Mouse (Mus musculus): ENCODE data around the gene Dscaml1.

Dscaml1 gene

GRCm38 (mm10) chr9:45426456-45426855 is at the start of gene Dscaml1:
Gene Dscaml1, plus strand, starts transcription at chr9:45426628.
- DNase-seq (ENCODE audit: low read depth, low spot score): no peak

- DNase-seq (ENCODE audit: low read depth, low spot score): no peak
Observed at GRCm38 (mm10) chr9:45376883-45377282, 49.5 kb upstream of the Dscaml1 start.

- DNase-seq (ENCODE audit: low read depth, low spot score): no peak
Observed at GRCm38 (mm10) chr9:45380411-45381251, 45.8 kb upstream of the Dscaml1 start.

DNA sequence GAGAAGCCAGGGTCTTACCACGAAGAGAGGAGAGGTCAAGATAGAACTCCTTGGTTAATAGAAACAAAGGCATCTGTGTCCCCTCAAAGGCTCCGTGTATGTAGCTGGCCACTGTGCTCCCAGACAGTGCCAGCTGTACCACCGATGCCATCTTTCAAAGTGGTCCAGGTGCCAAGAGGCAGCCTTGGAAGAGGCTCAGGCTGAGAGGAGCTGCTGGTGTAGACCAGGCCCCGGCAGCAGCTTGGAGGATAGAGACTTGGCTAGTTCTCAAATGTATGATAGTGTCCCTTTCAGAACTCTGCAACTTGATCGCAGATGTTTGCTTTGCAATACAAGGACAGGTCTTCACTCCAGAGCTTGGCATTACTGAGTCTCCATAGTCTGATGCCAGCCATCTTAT is 44.1 kb upstream of the Dscaml1 start:
- no peak for DNase-seq (ENCODE audit: low read depth, low spot score)

DNA sequence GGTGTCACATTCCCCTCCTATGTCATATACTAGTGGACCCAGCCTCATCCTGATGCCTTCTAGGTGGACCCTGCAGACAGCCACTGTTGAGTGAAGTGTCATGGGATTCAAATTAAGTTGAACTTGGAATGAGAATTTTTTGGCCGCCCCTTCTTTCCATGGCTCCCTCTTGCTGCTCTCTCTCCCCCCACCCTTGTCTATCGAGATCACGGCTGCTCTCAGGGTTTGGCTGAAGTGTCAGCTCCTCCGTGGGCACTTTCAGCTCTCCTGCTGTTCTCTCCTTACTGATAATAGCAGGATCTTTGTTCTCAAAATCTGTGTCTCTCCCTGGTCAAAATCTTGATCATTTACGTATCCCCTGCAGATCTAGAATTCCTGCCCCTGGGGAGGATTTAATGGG is 43.6 kb upstream of the Dscaml1 start:
- no peak for DNase-seq (ENCODE audit: low read depth, low spot score)

DNA sequence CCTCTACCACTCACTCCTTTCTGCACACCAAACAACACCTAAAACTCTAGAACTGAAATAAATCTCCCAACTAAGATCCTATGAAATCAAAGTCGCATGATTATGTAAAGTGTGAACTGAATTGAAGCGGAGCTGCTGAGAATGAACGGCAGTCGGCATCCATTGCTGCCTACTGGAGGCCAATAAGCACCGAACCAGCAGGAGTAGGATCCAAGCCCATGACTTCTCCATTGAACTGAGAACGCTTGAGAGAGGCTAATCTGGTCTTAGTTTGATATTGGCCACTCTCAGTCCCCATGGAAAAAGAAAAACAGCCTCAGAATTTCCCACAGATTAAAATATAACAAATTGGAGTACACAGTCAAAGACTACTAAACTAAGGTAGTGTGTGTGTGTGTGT is 42.5 kb upstream of the Dscaml1 start:
- no peak for DNase-seq (ENCODE audit: low read depth, low spot score)

- DNase-seq (ENCODE audit: low read depth, low spot score): no peak
Observed at GRCm38 (mm10) chr9:45386698-45387097, 39.7 kb upstream of the Dscaml1 start.

DNA sequence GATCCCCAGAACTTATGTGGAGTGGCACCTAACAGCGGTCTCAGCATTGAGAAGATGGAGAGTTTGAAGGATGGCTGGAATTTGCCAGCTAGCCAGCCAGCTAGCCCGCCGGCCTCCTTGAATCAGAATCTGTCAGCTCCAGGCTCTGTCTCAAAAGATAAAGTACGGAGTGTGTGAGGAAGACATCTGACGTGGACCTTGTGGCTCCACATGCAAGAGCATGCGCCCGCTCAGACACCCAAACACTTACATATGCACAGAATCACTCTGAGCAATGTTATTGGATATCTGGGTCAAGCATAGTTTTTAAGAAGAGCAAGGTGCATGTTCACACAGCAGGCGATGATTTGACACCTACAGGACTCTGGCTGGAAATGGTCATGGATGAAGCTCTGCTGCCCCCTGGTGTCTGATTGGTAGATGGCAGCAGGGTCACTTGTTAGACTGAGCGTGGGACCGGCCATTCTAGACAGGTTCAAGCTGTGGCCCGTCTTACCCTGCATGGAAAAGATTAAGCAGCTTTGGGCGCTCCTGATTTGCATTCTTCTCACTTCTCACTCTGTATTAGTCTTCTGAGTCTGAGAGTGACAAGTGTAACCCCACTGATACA is 37.9 kb upstream of the Dscaml1 start:
- peak; percentile 91 for DNase-seq (ENCODE audit: low read depth, low spot score)

GRCm38 (mm10) chr9:45389596-45389995 is 36.8 kb upstream of the Dscaml1 start:
- no peak for DNase-seq (ENCODE audit: low read depth, low spot score)

DNA sequence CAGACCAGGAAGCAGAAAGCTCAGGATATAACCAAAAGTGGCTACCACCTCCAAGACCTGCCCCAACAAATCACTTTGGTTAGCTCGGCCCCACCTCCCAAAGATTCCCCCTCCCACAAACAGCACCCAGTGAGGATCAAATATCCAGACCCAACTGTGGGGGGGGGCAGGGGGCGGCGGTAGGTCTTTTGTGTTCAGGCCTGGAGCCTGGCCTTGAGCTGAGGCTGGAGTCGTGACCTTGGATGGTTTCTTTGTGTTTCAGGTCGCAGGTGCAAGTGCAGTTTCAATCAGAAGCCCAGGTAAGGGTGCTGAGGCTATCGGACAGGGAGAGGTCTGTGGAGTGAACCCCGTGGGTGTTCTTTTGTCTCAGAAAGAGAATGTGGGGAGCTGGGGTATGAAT is 35.1 kb upstream of the Dscaml1 start:
- DNase-seq (ENCODE audit: low read depth, low spot score): peak; percentile 84

DNA sequence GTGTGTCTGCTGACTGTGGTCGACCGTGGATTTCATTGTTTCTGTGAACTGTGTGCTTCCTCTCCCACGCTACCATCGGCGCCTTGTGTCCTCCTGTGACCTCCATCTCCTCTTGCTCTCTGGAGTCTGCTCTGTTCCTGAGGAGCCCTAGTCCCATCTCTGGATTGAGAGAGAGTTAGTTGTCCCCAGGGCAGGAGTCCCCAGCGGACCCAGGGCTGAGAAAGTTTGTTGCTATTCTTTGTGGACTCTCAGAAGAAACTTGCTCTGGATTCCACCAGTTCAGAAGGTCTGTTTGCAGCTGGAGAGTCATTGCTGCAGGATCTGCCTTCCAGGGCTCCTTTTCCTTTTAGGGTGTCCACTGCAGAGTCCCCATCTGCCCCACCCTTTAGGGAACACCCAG is 31.2 kb upstream of the Dscaml1 start:
- no peak for DNase-seq (ENCODE audit: low read depth, low spot score)

GRCm38 (mm10) chr9:45395796-45396195 is 30.6 kb upstream of the Dscaml1 start:
- no peak for DNase-seq (ENCODE audit: low read depth, low spot score)

- DNase-seq (ENCODE audit: low read depth, low spot score): peak; percentile 46
Observed at GRCm38 (mm10) chr9:45398336-45398735, 28.1 kb upstream of the Dscaml1 start.

DNA sequence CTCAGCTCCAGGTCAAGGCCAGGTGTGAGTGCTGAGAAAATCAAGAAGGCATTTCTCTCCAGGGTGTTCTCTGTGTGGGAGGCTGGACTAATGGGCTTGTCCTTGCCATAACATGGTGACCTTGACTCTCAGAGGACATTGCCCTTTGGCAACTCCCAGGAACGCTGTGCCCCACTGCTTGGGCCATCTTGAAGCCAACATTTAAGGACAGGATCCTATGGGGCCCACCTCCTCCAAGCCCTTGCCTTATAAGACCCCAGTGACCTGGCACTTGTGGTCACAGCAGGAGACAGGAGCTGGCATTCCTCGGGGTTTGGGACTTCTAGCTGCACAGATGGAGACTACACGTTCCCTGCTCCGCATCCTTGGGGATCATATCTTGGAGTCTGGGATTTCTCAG is 27.0 kb upstream of the Dscaml1 start, which contains the start of gene Fxyd2:
Gene Fxyd2, plus strand, starts transcription at position 236 of the 400 bp plus-strand sequence.
- DNase-seq (ENCODE audit: low read depth, low spot score): no peak

DNA sequence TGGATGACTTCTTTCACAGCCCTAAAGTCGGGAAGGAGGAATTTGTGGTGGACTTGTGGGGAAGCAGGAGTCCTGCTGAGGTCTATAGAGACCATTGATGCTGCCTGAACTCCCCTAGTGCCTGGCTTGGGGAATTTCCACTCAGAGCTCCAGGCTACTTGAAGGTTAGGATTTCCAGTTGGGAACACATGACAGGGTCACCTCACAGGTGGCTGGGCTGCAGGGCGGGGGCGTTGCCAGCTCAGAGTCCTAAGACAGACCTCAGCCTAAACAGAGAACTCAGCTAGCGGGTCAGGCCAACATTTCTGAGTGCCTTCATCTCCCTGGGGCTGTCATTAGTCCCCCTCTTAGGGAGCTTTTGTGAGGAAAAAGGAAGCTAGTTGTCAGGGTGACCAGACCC is 24.6 kb upstream of the Dscaml1 start:
- peak; percentile 48 for DNase-seq (ENCODE audit: low read depth, low spot score)

DNA sequence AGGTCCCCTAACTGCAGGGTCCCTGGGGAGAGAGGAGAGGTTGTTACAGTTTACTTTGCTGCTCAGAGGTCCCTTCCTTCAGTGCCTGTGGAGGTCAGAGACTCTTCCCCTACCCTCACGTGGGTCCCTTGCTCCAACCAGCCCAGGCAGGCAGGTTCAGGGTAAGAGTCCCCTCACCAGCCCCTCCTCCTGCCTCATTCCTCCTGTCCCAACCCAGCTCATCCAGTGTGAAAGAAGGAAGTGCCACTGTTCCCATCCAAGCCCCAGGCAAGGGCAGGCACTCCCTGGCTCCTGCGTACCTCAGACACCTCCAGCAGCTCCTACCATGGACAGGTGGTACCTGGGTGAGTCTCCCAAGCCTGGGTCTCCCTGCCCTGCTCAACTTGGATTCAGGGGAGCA is 23.5 kb upstream of the Dscaml1 start:
- peak; percentile 76 for DNase-seq (ENCODE audit: low read depth, low spot score)

GRCm38 (mm10) chr9:45405694-45406093 is 20.7 kb upstream of the Dscaml1 start:
- DNase-seq (ENCODE audit: low read depth, low spot score): no peak

DNA sequence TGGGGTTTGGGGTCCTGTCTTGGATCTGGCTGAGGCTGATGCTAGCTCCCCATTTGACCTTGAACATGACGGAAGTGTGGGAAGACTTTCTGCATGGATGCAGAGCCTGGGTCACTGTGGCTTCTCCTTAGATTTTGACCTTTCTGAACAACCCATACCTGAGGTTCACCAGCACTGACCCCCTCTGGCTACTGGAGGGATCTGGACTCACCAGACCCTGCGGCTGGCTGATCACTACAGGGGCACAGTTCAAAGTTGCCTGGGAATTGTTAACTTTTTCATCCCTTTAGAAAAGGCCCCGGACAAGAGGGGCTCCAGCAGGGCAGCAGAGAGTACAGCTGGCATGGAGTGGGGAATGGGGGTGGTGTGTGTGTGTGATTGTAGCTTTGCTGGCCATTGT is 19.6 kb upstream of the Dscaml1 start:
- no peak for DNase-seq (ENCODE audit: low read depth, low spot score)

- DNase-seq (ENCODE audit: low read depth, low spot score): peak; percentile 83
Observed at GRCm38 (mm10) chr9:45407706-45408675, 18.4 kb upstream of the Dscaml1 start.

DNA sequence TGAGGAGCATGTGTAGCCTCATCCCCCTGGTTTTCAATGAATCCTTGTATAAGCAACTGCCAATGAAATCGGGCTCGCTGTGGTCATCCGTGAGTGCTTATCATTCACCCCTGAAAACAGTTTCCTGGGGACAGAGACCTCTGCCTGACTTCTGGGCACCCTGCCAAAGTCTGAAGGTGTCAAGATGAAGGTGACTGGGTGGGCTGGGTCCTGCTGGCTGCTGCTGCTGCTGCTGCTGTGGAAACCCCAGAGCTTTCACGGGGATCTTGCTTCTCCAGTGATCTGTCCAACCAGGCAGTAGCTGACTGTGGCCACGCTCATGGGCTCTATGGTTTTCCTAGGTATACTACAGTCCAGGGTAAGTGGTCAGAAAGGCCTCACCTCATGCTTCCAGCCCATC is 16.2 kb upstream of the Dscaml1 start:
- no peak for DNase-seq (ENCODE audit: low read depth, low spot score)

- no peak for DNase-seq (ENCODE audit: low read depth, low spot score)
Observed at GRCm38 (mm10) chr9:45410614-45411013, 15.8 kb upstream of the Dscaml1 start.

DNA sequence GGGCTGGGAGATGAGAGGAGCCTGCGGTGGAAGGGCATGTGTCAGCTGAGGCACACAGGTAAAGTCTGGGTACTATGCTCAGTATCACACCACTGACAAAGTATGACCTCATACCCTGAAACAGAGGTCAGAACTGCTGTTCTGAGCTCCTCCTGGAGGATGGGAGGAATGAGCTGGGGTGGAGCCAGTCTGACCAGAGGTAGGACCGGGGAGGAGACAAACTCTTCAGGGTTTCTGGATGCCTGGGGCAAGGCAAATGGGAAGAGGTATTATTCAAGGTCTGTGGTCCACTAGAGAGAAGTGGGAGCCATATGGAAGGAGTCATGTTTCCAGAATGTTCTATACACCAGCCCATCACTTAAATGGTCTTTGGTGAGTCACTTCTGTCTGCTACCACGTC is 15.3 kb upstream of the Dscaml1 start:
- DNase-seq (ENCODE audit: low read depth, low spot score): no peak
